Mouse (Mus musculus) left cerebral cortex, postnatal 14 days (tissue): ENCODE data around the gene Gk5. TPM values are rescaled to one million over a fixed set of nuclear protein-coding genes. Genes with fewer than 3 reads are reported as not detected.
"Not testable (repeated sequence)": the region's sequence is repeated elsewhere in the genome, so short reads cannot be mapped to it uniquely, and the experiment has no call there.

Experiments
- DNase-seq, 2 experiments: peaks; one replicate each; pipeline ENCODE4 v3.0.0; 2021 to 2022; ENCODE audit warnings: low spot score in 2 of 2, mixed read lengths in 1 of 2
- intact Hi-C: fragments of 180-260 bp; cut with DNase I; formaldehyde crosslinking; loops from one replicate; pipeline ENCODE4 v1.15.1; 2025
- long read RNA-seq, 2 experiments: library from polyadenylated mRNA; stranded (forward); transcript quantifications; one replicate each; pipeline ENCODE4 v2.0.0; 2021
- total RNA-seq, 2 experiments: library from RNA; stranded (reverse); gene quantifications; 2 replicates each; pipeline ENCODE4 v1.2.3; 2021

The Gk5 gene
- 1 to 10 TPM; 4.3 to 5.2 TPM for total RNA-seq
- long read RNA-seq, experiment 1, partial matches to known transcripts: 0 of 1 reads
- long read RNA-seq, experiment 1, other reads (novel, unspliced or antisense): 0 of 1 reads
- long read RNA-seq, experiment 2: 0 reads

GRCm38 (mm10) chr9:96118861-96119772 lies at the start of gene Gk5:
Gk5 (plus strand) TSS chr9:96119362.
- peak; percentile 94 to 96 for DNase-seq
- intact Hi-C loops: no loop called here

DNA sequence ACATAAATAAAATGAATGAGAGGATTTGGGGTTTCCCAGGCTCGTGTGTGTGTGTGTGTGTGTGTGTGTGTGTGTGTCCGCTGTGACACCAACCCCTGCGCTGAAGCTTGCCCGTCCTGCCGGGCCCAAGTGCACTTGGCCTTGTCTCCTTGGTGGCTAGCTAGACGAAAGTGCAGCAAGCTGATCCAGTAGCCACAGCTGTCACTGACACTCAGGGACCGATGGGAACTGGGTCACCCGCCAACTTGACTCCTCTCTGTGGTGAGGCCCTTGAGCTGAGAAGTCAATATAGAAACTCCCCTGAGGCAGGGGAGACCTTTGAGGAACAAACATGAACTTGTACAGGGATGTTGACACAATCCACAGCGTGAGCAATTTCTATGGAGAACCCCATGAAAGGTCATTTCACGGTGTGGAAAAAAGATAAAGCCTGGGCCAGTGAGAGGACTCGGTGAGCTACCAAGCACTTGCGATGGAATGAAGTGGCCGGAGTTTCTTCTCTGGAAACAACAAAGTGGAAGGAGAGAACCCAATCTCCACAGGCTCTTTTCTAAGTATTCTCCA lies 40.3 kb upstream of the Gk5 start:
- no peak for DNase-seq
- intact Hi-C loops: no loop called here

DNA sequence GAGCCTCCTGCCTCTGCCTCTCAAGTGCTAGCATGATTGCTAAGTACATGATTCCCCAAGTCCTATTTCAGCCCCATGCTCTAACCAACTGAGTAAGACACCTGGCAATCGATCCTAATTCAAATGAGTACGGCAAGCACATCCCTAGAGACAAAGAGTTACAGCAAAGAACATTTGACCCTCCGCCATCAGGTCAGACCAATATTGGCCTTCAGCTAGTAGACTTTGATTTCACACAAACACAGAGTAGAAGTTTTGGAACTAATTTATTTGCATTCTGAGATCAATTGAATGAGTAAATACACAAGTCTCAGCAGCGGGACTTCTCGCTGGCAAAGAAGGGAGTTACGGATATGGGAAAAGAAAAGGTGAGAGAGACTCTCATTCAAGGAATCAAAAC lies 33.9 kb upstream of the Gk5 start:
- intact Hi-C loops: no loop called here
- DNase-seq: no peak

DNA sequence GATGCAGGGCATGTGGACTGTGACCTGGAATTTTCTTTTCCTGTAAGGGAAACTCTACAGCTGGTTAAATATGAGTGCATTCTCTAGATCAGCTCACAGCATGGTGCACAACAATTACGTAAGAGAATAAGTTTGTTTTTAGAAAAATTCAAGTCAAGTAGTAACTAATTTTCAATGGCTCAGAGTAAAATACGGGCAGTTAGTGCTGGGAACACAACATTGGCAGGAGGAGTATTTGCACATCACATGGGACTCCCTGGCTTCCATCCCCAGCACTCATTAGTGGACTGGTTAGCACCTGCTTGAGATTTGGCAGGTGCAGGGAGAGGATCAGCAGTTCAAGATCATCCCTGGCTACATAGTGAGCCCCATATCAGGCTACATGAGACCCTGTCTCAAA lies 31.5 kb upstream of the Gk5 start:
- intact Hi-C loops: no loop called here
- no peak for DNase-seq

DNA sequence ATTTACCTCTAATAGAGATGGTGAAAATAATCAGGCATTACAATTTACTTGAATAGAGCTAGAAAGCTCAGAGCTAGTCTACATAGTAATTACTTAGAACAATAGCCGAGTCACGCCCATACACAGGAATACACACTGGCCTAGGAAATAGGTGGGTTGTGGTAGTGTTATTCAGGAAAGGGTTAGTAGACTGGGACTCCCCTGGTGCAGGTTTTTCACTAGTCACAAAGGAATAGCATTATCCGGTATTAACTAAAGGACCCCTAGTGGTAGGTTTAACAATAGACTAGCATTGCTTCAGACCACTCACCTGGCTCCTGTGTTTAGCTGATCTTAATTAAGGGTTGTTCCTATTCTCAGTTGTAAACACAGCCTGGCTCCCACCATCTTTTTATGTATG lies 30.7 kb upstream of the Gk5 start:
- DNase-seq, intact Hi-C loops: not testable (repeated sequence)

DNA sequence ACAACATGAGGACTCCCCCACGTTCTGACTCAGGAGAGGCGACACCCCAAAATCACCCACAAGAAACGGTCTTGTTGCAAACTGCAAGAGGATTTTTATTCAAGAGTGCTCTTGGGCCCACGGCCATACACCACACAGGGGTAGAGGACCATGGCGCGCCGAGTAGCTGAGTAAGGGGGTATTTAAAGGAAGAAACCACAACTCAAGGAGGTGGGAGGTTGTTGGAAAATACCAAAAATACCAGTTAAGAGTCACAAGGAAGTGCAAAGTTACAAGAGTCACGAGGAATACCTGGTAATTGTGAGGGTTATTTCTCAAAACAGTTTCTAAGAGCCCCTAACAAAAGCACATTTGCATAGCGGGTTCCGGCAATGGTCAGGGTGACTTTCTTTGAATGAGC lies 26.5 kb upstream of the Gk5 start:
- DNase-seq, intact Hi-C loops: not testable (repeated sequence)

- DNase-seq: no peak
- intact Hi-C loops: no loop called here
Observed at GRCm38 (mm10) chr9:96093221-96093620, 25.9 kb upstream of the Gk5 start.

DNA sequence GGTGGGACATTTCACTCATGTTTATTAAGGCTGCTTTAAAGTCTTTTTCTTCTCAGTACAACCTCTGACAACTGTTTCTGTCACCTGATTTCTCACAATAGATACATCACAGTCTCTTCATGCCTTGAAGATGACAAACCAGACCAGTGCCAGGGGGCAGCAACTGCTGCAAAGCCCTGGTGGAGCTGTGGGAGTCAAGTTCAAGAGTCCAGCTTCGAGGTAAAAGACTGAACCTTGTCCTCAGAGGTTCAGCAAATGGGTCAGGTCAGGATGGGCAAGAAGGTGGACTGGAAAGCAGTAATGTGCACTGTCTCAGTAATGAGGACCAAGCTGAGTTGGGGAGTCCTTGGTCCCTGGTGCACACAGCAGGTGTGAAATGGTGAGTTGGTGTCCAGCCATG lies 24.8 kb upstream of the Gk5 start:
- intact Hi-C loops: no loop called here
- no peak for DNase-seq

- intact Hi-C loops: no loop called here
- DNase-seq: no peak
Observed at GRCm38 (mm10) chr9:96095192-96095591, 24.0 kb upstream of the Gk5 start.

- DNase-seq: no peak
- intact Hi-C loops: no loop called here
Observed at GRCm38 (mm10) chr9:96102846-96103245, 16.3 kb upstream of the Gk5 start.

GRCm38 (mm10) chr9:96112879-96113361 lies 6.2 kb upstream of the Gk5 start:
- DNase-seq: no peak
- intact Hi-C loops: no loop called here

GRCm38 (mm10) chr9:96116801-96117200 lies 2.4 kb upstream of the Gk5 start:
- intact Hi-C loops: no loop called here
- no peak for DNase-seq

GRCm38 (mm10) chr9:96118216-96118615 lies 946 bp upstream of the Gk5 start:
- no peak for DNase-seq
- intact Hi-C loops: no loop called here

DNA sequence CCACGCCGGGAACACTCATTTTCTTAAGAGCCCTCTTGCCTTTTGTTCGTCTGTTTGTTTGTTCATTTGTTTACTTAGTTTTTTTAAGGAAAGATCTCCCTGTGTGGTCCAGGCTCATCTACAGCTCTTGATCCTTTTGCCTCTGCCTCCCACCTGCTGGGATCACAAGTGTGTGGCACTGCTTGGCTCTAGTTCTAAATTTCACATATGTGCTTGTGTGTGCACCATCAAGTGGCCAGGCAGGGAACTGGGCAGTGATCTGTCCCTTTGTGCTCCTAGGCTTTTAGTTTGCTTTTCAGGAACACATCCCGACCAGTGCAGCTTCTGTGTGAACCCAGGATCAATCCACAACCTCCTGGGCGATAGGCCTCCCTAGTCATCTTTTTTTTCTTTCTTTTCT lies 8.8 kb downstream of the Gk5 start:
- no peak for DNase-seq
- intact Hi-C loops: no loop called here

DNA sequence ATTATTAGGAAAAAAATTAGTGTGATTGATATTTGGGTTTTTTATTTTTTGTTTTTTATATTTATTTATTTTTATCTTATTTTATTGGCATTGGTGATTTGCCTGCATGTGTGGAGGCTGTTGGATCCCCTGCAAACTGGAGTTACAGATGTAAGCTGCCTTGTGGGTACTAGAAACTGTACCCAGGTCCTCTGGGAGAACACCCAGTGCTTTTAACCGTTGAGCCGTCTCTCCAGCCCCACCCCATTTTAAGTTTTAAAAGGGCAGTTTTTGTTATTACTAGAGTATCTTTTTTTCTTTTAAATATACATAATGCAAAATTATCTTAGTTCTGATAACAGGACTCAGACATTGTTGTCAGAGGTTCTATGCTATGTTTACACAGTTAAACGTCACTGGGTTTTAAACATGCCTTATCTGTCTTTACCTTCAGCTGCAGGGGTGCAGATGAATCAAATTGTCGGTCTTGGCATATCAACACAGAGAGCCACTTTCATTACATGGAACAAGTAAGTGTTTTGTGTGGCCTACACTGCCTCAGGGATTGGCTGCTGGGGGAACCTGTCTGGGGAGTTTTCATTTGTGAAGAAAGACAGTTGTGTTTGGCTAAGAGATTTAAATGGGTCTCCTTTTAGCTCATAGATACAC lies 13.9 kb downstream of the Gk5 start:
- intact Hi-C loops: no loop called here
- no peak for DNase-seq

- intact Hi-C loops: no loop called here
- no peak for DNase-seq
Observed at GRCm38 (mm10) chr9:96134470-96134869, 15.3 kb downstream of the Gk5 start.

GRCm38 (mm10) chr9:96134916-96135315 lies 15.8 kb downstream of the Gk5 start:
- peak; percentile 43 to 52 for DNase-seq
- intact Hi-C loops: no loop called here

- peak in 1 of 2 experiments; percentile 8 for DNase-seq
- intact Hi-C loops: no loop called here
Observed at GRCm38 (mm10) chr9:96135461-96135860, 16.3 kb downstream of the Gk5 start.

DNA sequence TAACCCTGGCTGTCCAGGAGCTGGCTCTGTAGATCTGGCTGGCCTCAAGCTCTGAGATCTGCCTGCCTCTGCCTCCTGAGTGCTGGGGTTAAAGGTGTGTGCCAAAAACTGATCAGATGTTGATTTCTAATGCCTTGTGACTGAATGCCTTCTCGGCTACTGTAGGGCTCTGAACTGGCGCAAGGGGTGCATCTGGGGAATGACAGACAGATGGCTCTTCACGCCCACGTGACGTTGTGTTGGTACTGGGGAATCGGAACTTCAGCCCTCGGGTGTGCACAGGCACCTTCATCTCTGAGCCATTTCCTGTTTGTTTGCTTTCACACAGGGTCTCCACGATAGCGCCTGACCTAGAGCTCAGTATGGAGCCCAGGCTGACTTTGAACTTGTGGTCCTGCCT lies 19.8 kb downstream of the Gk5 start:
- DNase-seq: no peak
- intact Hi-C loops: no loop called here

DNA sequence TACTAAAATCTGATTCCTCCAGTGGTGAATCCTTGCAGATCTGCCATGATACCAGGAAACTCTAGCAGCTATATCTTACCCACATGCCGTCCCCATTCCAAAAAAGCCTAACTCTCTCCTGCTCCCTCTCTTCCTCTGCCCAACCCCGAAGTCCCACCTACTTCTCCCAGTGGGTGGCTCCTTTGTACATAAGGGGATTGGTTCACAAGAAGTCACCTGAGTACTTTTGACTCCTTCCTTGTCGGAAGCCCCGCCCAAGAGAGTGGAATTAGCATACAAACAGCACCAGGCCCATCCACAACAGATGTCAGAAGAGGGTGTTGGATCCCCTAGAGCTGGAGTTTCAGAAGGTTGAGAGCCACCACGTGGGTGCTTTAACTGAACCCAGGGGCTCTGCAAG lies 20.7 kb downstream of the Gk5 start:
- no peak for DNase-seq
- intact Hi-C loops: no loop called here
